Mouse (Mus musculus): ENCODE results near the gene Vezt. TPM values are rescaled to one million over a fixed set of nuclear protein-coding genes. Genes with fewer than 3 reads are reported as not detected.

Gene Vezt
- 8.6 TPM in 2 replicates for polyA plus RNA-seq (2015; fragmentation: Nextera tagmentation; extraction: Ambion mirVana)

DNA sequence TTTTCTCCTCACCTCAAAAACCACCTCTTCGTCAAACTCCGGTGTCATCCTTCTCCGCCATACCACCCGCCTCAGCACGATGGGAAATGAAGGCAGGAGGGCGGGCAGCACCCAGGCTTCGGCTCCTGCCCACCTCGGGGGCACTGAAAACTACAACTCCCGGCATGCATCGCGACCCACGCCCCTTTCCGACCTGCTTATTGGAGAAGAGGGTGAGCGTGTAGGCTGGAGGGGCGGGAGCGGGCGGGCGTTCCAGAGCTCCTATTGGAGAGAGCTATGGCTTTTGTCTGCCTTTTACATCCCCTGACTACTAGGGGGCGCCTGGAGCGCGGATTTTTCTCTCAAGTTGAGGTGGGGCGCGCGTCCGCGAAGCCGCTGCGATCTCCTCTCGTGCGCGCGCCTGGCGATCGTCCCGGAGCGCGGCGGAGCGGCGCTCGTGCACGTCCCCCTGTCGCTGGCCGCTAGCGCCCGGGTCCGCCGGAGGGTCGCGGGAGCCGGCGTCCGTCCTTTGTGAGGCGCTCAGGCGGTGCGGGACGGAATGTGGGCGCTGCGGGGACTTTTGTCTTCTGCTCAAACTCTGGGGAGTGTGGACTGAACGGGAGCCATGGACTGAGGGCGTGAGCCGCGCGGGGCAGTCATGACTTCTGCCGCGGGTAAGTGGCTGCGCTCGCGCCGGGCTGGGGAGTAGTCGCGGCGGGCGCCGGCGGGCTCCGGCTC is at the start of gene Vezt, which contains the start of gene Fgd6:
TSS of gene Vezt (minus strand) at position 160 of the 717 bp plus-strand sequence.
TSS of gene Fgd6 (plus strand) at position 344 of the 717 bp plus-strand sequence.
- under 1% methylated on average over 70 of the region's 77 CpGs for WGBS (ENCODE audit: insufficient replicate concordance)
- Histone ChIP-seq H3K4me3 (ENCODE audit: low read depth, low read length) (peak within 1 kb of the TSS; percentile 89), H3K9ac (replicated peaks) (peak within 1 kb of the TSS; percentile 93), H3K4me1 (ENCODE audit: insufficient read depth) (peaks cover 12% of the 10 kb centered on the region), H3K27ac (ENCODE audit: low read depth) (peak within 1 kb of the TSS; percentile 87), H3K9me3 (ENCODE audit: low read length) (no peaks in the 10 kb centered on the region), H3K4me2 (ENCODE audit: low read depth, low read length) (peak within 1 kb of the TSS; percentile 77), H3K36me3 (replicated peaks; ENCODE audit: insufficient read depth, low read length) (no peaks in the 10 kb centered on the region), H3K27me3 (ENCODE audit: insufficient read depth, low read length) (no peaks in the 10 kb centered on the region)
- peak; percentile 97 for ATAC-seq
- peak; percentile 63; the same call in 1 of the 2 replicates for TF ChIP-seq EP300 (IDR thresholded peaks at IDR 0.05; ENCODE audit: low read depth)
- peak; percentile 91 for TF ChIP-seq CTCF (IDR thresholded peaks at IDR 0.05; ENCODE audit: low read depth)
- peak; percentile 99 for DNase-seq

GRCm38 (mm10) chr10:94082040-94082734 is 46.6 kb upstream of the Vezt start:
- no peak for TF ChIP-seq CTCF (IDR thresholded peaks at IDR 0.05; ENCODE audit: low read depth)
- no peak for TF ChIP-seq EP300 (IDR thresholded peaks at IDR 0.05; ENCODE audit: low read depth)
- no peak overlapping the region for H3K9ac ChIP-seq (replicated peaks)
- 50% methylated on average over 7 of the region's 7 CpGs for WGBS (ENCODE audit: insufficient replicate concordance)
- no peak for ATAC-seq
- no peaks in the 10 kb centered on the region; the same call in 1 of the 2 replicates for H3K4me1 ChIP-seq (ENCODE audit: insufficient read depth)
- no peak overlapping the region for H3K4me2 ChIP-seq (ENCODE audit: low read depth, low read length)
- no peaks in the 10 kb centered on the region for H3K9me3 ChIP-seq (ENCODE audit: low read length)
- DNase-seq, result no peak
- H3K27ac ChIP-seq (ENCODE audit: low read depth), result no peak overlapping the region
- H3K36me3 ChIP-seq (replicated peaks; ENCODE audit: insufficient read depth, low read length), result peaks cover 3% of the 10 kb centered on the region; the same call in 1 of the 2 replicates
- H3K27me3 ChIP-seq (ENCODE audit: insufficient read depth, low read length), result no peaks in the 10 kb centered on the region
- H3K4me3 ChIP-seq (ENCODE audit: low read depth, low read length), result no peak overlapping the region

DNA sequence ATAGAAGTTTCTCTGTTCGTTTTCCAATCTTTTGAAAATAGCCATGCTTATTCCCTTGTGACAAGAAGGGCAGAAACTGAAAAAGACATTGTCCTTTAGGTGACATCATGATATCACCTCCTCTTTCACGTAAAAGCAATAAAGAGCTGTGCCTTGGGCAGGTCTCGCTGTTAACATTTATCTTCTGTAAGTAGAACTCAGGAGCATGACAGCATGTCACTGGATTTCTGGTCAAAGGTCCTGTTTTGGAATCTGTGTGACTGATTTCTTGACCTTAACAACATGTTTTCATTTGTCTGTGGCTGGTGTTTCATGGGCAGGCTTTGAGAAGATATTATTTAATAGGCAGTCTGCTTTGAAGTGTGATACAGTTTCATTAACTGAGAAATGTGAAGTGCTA is 45.1 kb upstream of the Vezt start:
- H3K4me2 ChIP-seq (ENCODE audit: low read depth, low read length), result no peak overlapping the region
- no peak for TF ChIP-seq CTCF (IDR thresholded peaks at IDR 0.05; ENCODE audit: low read depth)
- no peak for TF ChIP-seq EP300 (IDR thresholded peaks at IDR 0.05; ENCODE audit: low read depth)
- no peaks in the 10 kb centered on the region for H3K27me3 ChIP-seq (ENCODE audit: insufficient read depth, low read length)
- no peaks in the 10 kb centered on the region for H3K9me3 ChIP-seq (ENCODE audit: low read length)
- no peak overlapping the region for H3K4me3 ChIP-seq (ENCODE audit: low read depth, low read length)
- 48% methylated on average over 3 of the region's 3 CpGs for WGBS (ENCODE audit: insufficient replicate concordance)
- DNase-seq (no peak), ATAC-seq (peak; percentile 71)
- H3K27ac ChIP-seq (ENCODE audit: low read depth), result peak overlapping the region; percentile 64
- peaks cover 3% of the 10 kb centered on the region; the same call in 1 of the 2 replicates for H3K4me1 ChIP-seq (ENCODE audit: insufficient read depth)
- H3K36me3 ChIP-seq (replicated peaks; ENCODE audit: insufficient read depth, low read length), result peaks cover 3% of the 10 kb centered on the region; the same call in 1 of the 2 replicates
- no peak overlapping the region for H3K9ac ChIP-seq (replicated peaks)

- Histone ChIP-seq H3K9me3 (ENCODE audit: low read length) (no peaks in the 10 kb centered on the region), H3K4me2 (ENCODE audit: low read depth, low read length) (no peak overlapping the region), H3K4me3 (ENCODE audit: low read depth, low read length) (no peak overlapping the region), H3K27me3 (ENCODE audit: insufficient read depth, low read length) (no peaks in the 10 kb centered on the region), H3K9ac (replicated peaks) (no peak overlapping the region), H3K36me3 (replicated peaks; ENCODE audit: insufficient read depth, low read length) (peaks cover 9% of the 10 kb centered on the region; the same call in 1 of the 2 replicates), H3K4me1 (ENCODE audit: insufficient read depth) (peaks cover 14% of the 10 kb centered on the region), H3K27ac (ENCODE audit: low read depth) (no peak overlapping the region)
- no peak for TF ChIP-seq EP300 (IDR thresholded peaks at IDR 0.05; ENCODE audit: low read depth)
- TF ChIP-seq CTCF (IDR thresholded peaks at IDR 0.05; ENCODE audit: low read depth), result no peak
- ATAC-seq (no peak), DNase-seq (no peak)
- 80% methylated on average over 14 of the region's 14 CpGs for WGBS (ENCODE audit: insufficient replicate concordance)
Observed at GRCm38 (mm10) chr10:94076966-94077825, 41.6 kb upstream of the Vezt start.

GRCm38 (mm10) chr10:94072916-94073465 is 37.4 kb upstream of the Vezt start:
- 74% methylated on average over 4 of the region's 4 CpGs for WGBS (ENCODE audit: insufficient replicate concordance)
- Histone ChIP-seq H3K27ac (ENCODE audit: low read depth) (peak overlapping the region; percentile 88), H3K4me2 (ENCODE audit: low read depth, low read length) (peak overlapping the region; percentile 50)

More at GRCm38 (mm10) chr10:94072916-94073465, 37.4 kb upstream of the Vezt start:
- ATAC-seq, result peak; percentile 74
- peak; percentile 90 for TF ChIP-seq EP300 (IDR thresholded peaks at IDR 0.05; ENCODE audit: low read depth)
- TF ChIP-seq CTCF (IDR thresholded peaks at IDR 0.05; ENCODE audit: low read depth), result no peak
- H3K9me3 ChIP-seq (ENCODE audit: low read length), result no peaks in the 10 kb centered on the region
- H3K4me1 ChIP-seq (ENCODE audit: insufficient read depth), result peaks cover 31% of the 10 kb centered on the region
- no peaks in the 10 kb centered on the region for H3K27me3 ChIP-seq (ENCODE audit: insufficient read depth, low read length)
- no peak overlapping the region for H3K4me3 ChIP-seq (ENCODE audit: low read depth, low read length)
- DNase-seq, result no peak
- peaks cover 6% of the 10 kb centered on the region; the same call in 1 of the 2 replicates for H3K36me3 ChIP-seq (replicated peaks; ENCODE audit: insufficient read depth, low read length)
- peak overlapping the region; percentile 1; the same call in 1 of the 2 replicates for H3K9ac ChIP-seq (replicated peaks)
